Mouse (Mus musculus): ENCODE measurements around the gene Gm47841. TPM values are rescaled to one million over a fixed set of nuclear protein-coding genes. Genes with fewer than 3 reads are reported as not detected.

The Gm47841 gene
- polyA plus RNA-seq (2012; rRNA removed), result not detected in 2 replicates

DNA sequence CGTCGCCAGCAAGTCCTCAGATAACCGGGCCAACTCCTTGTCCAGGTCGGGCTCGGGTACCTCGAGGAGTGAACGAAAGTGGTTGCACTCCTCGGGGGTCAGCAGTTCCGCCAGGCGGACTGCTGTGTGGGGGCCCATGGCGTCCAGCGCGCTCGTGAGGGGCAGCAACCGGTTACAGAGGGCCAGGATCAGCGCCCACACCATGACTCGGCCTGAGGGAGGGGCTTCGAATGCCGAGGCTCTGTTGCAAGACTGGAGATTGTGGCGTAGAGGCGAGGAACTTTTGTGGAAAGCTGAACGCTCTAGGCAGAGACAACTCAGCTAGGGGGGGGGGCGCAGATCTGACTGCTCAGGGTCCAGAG, at the start of gene Gm47841:
TSS of gene Gm47841 (minus strand) at position 204 of the 362 bp plus-strand sequence.
- no peak for DNase-seq (ENCODE audit: extremely low spot score in 1 of 2, low spot score in 1 of 2)

DNA sequence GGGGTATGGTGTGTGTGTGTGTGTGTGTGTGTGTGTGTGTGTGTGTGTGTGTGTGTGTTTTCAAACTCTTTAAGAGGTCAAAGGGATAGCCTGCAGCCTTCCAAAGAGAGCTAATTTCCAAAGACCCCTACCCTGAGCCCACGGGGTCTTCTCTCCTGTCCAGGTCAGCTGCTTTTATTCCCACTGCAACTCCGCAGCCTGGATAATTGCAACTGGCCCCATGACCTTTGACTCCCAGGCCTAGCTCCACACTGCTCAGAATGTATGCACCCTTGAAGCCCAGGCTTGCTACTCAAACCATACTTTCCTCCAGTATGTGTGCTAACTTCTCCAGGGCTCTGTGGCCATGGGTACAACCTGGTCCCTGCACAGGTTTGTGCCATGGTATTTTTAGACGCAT, 48.2 kb upstream of the Gm47841 start:
- DNase-seq (ENCODE audit: extremely low spot score in 1 of 2, low spot score in 1 of 2), result no peak

DNA sequence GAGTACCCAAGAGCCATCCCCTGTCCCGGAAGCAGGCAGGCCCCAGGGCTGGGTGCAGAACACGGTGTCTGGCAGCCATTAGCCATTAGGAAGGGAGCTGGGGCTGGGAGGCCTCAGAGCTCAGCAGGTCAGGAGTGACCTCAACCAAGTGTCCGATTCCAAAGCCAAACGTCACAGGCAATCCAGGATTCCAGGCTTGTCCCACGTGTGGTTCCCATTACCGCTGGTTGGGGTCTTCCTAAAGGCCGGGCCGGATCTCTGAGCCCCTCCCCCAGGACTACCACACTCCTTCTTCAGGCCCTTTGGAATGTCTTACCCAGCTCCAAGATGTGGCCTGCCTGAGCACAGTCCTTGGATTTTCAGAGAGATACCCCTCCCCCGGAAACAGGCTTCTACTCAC, 47.8 kb upstream of the Gm47841 start:
- DNase-seq (ENCODE audit: extremely low spot score in 1 of 2, low spot score in 1 of 2), result no peak

DNA sequence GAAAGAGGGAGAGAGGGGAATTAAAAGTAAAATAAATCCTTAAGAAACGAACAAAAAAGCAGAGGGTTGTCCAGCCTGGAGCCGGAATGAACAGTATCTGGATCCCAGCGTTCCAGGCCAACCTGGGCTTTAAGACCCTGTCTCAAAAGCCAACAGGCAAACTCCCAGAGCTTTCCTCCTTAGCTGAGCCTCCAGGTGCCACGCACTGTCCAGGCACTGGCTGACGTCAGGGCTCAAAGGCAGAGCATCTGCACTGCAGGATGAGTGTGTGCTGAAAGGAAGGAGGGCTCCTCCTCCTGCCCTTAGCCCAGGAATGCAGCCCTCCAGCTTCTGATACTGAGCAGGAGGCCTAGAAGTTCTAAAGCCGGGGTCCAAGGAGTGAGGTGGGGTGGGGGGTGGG, 46.8 kb upstream of the Gm47841 start:
- no peak for DNase-seq (ENCODE audit: extremely low spot score in 1 of 2, low spot score in 1 of 2)

DNA sequence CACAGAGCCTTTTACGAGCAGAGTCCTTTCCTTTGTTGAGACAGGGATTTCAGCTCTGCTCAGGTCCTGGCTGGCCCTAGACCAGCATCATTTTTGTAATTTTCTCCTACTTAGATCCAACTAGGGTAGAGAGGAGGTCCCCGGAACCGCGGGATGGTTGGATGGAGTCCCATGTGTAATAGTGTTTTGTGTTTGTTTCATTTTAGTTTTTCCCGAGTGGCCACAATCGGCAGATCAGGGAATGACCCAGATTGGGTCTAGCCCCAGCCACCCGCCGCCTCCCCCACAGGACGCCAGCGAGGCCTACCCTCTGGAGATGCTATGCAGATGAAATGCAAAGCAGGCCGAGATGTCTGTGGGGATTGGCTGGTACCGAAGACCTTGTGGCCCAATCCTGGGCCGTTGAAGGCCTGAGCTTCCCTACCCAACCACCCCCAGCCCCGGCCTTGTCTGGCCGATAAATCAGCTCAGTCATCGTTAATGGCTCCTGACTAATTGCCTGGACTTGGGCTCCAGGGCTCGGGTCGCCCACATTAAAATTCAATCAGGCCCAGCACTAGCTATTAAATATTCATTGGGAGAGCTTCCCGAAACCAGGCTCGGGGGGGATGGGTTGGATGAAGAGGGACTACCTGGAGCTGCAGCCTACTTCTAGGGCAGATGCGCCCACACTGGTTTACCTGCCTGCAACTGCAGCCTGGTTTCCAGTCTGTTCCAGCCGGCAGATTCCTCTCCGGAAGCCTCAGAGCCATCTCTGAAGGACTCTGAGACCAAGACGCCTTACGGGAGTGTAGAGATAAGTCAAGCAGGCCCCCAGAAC, 45.8 kb upstream of the Gm47841 start:
- peak; percentile 38 to 45 for DNase-seq (ENCODE audit: extremely low spot score in 1 of 2, low spot score in 1 of 2)

DNA sequence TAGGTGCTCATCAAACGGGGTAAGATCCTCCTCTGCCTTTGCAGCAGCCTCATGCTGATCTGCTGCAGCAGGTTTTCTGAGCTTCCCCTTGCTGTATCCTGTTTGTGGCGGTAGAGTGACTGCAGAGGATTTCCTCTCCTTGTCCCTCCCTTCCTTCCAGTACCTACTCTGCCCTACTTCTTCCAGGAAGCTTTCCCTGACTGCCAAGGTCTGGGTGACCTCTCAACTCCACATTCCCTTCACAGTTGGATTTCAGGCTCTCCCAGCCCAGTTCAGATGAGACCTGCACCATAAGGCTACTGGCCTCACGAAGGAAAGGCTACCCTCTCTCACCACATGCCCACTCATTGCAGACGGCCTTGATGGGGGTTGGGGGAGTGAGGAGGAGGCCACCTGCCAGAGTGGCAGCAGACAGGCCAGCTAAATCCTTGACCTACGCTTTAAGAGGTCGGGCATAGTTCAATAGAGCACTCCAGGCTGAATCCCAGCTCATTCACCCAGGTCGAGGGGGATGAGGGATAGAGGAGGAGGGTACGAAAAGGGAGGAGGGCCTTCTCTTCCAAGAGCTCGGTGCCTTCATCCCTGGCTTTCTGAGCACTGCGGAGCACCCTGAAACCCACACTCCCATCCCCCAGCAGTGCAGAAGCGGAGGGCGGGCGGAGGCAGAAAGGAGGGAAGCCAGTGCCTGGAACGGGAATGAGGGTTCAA, 45.1 kb upstream of the Gm47841 start:
- DNase-seq (ENCODE audit: extremely low spot score in 1 of 2, low spot score in 1 of 2), result no peak

DNA sequence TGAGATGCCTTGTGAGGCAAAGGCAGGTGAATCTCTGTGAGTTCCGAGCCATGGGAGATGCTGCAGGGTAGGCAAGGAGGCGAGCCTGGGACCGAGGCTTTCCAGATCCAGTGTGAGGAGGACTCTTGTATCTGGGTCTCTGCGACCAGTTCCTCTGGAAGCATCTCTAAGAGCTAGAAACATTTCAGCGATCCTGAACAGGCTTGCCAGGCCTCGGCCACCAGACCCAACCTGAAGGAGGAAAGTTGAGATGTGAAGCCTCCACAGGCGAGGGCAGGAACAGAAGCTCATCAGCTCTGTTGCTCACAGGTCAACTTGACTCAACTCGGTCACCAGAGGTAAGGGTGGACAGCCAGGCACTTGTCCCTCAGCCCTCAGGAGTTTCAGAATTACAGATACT, 44.4 kb upstream of the Gm47841 start:
- DNase-seq (ENCODE audit: extremely low spot score in 1 of 2, low spot score in 1 of 2), result no peak

DNA sequence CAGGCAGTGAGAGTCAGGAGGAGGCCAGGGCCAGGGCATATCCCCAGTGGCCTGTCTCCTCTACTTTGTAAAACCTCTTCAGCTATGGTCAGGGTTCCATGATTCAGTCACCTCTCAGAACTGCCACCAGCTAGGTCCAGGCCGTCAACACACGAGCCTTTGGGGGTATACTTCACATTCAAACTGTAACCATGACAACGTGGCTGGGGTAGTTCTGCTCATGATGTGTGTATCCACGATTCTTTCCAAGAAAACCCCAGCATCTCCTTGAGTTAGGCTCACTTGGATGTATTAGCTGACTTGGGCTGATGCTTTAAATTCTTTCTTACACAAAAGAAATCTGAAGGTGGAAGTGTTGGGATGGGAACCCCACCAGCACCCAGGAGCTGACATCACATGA, 41.1 kb upstream of the Gm47841 start:
- DNase-seq (ENCODE audit: extremely low spot score in 1 of 2, low spot score in 1 of 2), result no peak

DNA sequence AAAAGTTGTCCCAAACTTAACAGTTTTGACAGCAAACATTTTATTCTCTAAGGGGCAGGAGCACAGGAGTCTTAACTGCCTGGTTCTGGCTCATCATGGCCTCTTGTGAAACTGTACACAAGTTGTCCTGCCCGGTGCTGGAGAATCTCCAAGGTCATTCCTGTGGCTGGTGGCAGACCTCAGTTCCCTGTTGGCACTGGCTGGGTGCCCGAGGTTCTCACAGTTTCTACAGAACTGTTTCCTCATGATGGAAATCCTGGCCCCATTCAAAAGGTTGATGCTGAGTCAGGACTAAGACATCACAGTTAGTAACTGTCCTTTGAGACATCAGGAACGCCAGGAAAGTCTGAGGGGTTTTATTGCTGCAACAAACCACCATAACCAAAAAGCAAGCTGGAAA, 39.8 kb upstream of the Gm47841 start:
- DNase-seq (ENCODE audit: extremely low spot score in 1 of 2, low spot score in 1 of 2), result no peak

DNA sequence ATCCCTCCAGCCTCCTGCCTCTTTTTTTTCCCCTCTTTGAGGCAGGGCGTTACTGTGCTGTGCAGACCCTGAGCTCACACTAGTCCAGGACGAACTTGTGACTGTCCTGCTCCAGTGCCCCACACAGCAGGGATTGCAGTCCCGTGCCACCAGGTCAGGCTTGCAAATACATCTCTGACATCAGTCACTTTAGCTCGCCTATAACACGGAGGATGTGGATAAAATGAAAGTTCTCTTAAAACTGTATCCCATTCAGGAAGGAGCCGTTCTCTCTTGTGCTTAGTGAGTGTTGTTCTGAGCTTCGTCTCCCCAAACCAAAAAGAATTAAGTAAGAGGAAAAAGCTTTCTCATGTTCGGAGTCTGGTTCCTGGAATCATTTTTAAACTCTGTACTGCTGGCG, 39.3 kb upstream of the Gm47841 start:
- DNase-seq (ENCODE audit: extremely low spot score in 1 of 2, low spot score in 1 of 2), result no peak

DNA sequence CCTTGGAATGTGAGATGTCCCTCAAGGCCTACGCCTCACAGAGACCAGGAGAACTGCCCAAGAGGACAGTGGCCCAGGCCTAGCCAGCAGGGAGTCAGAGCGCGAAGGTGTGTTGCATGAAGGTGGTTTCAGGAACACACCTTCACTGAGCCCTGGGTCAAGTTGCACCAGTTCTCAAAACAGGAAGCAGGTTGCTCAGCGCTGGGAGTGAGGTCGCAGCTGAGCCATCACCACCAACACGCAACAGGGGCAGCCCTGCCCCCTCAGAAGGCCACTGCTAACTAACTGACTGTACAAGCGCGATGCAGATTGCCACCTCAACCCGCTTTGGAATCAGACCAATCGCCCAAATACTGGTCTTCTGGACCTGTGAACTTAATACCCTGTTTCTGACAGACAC, 37.3 kb upstream of the Gm47841 start:
- DNase-seq (ENCODE audit: extremely low spot score in 1 of 2, low spot score in 1 of 2), result no peak

DNA sequence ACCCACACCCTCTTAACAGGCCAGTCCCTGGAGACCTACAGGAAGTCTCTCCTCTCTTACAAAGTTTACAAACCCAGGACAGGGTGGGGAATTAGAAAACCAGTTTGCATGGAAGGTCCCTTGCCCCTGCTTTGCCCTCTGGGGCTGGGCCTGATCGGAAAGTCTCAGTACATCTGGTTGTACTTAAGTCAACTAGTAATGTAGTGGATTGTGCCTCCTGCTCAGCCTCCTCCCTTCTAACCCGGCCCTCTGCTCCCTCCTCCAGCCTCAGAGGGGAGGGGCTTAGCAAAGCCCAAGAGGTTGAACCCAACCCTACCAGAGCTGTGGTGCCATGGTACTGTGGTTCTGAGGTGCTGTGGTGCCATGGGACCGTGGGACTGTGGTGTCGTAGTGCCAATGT, 35.0 kb upstream of the Gm47841 start:
- no peak for DNase-seq (ENCODE audit: extremely low spot score in 1 of 2, low spot score in 1 of 2)

DNA sequence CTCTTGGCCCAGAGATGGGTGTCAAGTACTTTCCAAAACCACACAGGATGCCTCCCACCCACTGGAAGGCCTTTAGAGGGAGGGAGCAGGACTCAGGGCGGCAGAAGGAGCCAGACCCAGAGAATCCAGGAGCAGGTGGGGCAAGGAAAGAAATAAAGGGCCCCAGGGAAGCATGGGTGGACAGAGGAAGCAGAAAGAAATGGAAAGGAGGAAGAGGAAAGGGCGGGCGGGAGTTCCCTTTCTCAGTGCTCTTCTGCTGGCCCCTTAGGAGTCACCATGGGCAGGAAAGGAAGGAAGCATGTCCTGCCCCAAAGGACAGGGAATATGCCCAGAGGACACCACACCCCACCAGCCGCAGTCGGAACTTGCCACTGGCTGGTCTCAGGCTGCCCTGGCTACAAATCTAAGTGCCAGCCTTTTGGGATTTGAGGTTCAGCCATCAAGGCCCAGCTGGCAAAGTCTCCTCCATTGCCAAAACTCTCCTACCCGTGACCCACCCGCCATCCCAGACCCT, 33.9 kb upstream of the Gm47841 start:
- no peak for DNase-seq (ENCODE audit: extremely low spot score in 1 of 2, low spot score in 1 of 2)

DNA sequence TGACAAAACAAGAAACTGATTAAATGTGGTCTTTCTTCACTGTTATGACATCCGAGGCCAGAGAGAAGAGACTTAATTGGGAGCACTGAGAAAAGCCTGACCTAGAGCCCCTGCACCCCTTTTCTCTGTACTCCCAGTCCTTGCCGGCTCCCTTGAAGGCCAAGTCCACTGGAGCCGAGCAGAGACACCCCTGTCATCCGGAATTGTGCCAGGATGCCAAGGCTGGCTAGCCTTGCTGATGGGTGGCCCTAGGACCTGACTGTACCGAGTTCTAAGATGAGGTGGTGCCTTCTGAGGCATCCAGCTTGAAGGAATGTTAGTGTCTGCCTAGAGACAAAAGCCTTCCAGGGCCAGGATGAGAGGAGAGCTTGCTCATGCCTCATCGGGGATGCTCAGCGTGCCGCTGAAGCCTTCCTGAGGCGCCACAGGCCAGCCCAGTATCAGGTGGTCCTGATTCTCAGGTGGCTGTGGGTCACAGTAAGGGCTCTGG, 32.9 kb upstream of the Gm47841 start:
- no peak for DNase-seq (ENCODE audit: extremely low spot score in 1 of 2, low spot score in 1 of 2)

DNA sequence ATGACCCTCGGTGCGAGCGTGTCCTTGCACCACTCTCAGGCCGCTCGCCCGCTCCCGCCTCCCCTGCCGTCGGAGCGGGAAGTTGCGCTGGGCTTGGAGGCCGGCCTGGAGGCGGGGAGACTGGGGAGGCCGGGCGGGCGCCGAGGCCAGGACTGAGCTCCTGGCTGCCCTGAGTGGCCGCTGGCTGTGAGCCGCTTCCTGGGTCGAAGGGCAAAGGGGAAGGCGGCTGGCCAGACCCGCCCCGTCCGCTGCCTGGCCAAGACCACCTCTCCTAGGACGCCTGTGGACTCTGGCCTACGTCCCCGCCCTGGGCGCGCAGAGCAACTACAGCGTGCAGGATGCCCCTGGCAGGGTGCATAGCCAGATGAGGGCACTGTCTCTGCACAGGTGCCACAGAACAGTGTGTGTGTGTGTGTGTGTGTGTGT, 31.5 kb upstream of the Gm47841 start:
- DNase-seq (ENCODE audit: extremely low spot score in 1 of 2, low spot score in 1 of 2), result peak; percentile 33 to 46

DNA sequence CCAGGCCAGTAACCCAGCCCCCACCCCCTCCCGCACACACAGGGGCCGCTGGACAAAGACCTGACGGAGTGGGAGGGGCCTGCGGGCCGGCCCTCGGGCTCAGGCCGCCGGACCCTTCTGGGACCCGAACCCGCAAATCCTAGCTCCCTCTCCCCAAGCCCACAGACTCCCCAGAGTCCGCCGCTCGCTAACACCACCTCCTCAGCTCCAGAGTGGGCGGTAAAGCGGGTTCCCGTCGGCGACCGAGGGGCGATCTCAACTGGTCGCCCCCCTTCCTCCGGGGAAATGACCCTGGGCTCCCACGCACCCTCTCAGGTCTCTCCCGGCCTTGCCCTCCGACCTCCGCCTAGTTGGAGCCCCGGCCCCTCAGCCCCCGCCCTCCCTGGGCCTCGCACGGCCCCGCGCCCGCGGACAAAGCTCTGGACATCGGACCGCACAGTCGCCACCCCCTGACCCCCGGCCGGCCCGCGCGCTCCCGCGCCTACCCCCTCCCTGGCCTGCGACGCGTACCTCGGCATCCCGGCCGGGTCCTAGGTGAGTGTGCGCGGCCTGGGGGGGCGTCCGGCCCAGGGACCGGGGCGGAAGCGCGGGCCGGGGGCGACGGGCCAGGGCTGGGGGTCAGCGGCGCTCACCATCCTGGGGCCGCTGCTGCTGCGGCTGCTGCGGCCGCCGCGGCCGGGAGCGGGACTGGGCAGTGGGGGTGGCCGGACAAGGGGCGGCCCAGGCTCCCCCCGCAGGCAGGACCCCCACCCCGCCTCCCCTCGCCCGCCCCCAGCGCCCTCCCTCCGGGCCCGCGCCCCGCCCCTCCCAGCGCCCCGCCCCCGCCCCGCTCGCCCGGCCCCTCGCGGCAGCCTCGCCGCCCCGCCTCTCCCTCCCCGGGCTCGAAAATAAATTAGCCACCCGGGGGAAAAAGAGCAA, 30.9 kb upstream of the Gm47841 start, which contains the start of gene Fignl2:
TSS of gene Fignl2 (minus strand) at position 755 of the 918 bp plus-strand sequence.
- DNase-seq (ENCODE audit: extremely low spot score in 1 of 2, low spot score in 1 of 2), result no peak

DNA sequence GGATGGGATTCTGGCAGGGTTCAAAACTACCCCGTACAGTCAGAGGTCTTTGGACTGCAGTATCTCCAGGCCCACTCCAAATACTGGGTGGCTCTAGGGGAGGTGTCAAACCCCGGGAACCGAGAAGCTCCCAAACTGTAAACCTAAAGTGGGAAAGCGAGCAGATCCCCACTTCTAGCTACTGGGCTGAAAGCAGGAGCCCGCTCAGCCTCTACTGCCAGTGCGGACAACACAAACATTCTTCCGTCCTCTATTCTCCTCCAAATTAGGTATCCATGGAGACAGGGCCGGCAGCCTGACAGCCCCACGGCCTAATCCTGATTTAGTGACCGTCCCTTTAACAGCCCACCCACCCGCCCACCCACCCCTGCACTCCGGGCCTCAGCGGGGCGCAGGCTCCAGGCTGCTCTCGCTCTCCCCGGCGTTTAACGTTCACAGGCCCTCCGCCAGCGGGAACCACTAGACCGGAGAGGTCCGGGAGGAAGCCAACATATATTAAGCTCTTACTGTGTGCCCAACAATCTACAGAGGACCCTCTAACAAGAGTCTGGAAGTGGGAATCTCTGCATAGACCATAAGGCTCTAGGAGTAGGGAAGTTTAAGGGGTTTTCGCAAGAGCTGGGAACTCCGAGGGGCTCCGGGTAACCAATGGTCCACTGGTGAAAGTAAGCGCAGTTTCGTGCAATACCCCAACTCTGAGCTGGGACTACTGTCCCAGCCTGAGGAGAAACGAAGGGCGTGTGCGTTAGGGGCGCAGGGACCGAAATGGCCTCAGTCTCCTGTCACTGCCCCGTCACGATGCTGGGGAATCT, 30.0 kb upstream of the Gm47841 start:
- no peak for DNase-seq (ENCODE audit: extremely low spot score in 1 of 2, low spot score in 1 of 2)

DNA sequence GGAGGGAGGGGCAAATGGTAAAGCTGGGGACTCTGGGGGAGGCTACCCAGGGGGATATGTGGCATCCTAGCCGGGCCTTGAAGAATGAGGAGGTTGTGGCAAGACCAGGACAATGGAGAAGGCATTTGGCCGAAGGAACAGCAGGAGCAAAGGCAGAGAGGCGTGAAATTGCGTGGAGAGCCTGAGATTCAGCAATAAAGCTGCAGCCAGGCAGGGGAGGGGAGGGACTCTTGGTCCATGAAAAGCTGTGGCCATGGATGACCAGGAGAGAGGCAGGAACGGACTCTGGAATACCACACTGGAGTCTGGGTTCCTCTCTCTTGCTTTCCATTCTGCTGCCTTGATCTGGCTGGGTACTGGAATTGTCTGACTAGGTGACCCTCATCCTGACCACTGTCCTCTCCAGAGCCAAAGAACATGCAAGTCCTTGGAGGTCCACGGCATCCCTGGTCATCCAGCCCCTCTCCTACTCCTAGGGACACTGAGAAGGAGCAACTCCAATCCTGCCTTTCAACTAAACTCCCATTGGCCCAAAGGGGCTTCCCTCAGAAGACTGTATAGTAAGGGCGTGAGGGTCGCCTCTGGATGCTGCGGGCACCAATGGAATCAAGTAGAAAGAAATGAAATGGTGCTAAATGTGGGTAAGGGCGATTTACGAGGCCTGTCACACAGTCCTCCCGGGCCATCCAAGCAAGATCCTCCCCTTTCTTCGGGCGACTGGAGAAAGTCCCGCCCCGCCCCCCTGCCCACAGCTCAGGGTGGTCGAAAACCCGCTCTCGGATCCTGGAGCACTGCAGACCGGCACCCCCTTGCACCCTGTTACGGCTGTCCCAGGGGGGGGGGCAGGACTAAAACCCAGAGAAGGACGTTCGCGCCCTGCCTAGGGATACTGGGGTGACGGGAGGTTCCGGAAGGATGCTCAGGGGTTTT, 29.1 kb upstream of the Gm47841 start:
- DNase-seq (ENCODE audit: extremely low spot score in 1 of 2, low spot score in 1 of 2), result no peak

DNA sequence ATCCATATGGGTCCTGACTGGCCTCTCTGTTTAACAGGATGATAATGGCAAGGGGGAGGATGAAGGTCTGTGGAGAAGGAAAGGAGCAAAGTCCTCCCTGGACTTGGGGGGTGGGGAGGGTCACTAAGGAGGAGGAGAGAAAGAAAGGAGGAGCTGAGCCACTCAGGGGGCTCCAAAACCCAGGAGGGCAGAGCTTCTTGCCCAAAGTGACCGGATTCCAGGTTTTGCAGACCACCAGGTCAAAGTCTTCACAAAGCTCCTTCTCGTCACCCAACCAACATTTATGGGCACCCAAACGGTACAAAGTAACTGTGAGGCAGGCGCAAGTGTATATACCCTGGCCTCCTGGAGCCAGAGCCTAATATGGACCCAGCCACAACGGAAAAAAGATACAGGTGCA, 28.5 kb upstream of the Gm47841 start:
- DNase-seq (ENCODE audit: extremely low spot score in 1 of 2, low spot score in 1 of 2), result no peak

Measured in frontal cortex, adult 2 months (tissue).